Mouse (Mus musculus) megakaryocyte, embryonic 14.5 days (primary cell): ENCODE measurements at regions not wholly inside any gene's neighbourhood (a gene's known extent, or its start where the extent isn't known, plus 50 kb on each side); places are given as distances from the start of the nearest gene placed in this dataset.

Experiments used
- FLI1 ChIP-seq: IDR thresholded peaks from 2 replicates; pipeline ENCODE4 v1.6.1; 2012; ENCODE audit warnings: low read length, inconsistent platforms, mixed read lengths
- GATA1 ChIP-seq: IDR thresholded peaks from 3 replicates; pipeline ENCODE4 v1.6.1; 2012; ENCODE audit warnings: mixed read lengths, low read length, inconsistent platforms, borderline replicate concordance

- TF ChIP-seq GATA1 (no peak), FLI1 (no peak)
Observed at GRCm38 (mm10) chr11:7451756-7452155, 238.0 kb upstream of the Igfbp3 start.
